Comparison of ENCODE assay signal across 17 mouse cellular contexts in genomic region chr8:116509247-116509646, GRCm38 (mm10). TPM values are rescaled to one million over a fixed set of nuclear protein-coding genes. Genes with fewer than 3 reads are reported as not detected.
"Had no signal": no experiment of that assay in that cellular context is flagged by ENCODE, and none has a peak within 500 bp of the region (broad histone marks: within the 10 kb centered on the region; RNA-seq: fewer than 3 reads in every experiment).

No protein-coding gene starts in this region.

- DNase-seq: kidney, adult 18-20 months; kidney, postnatal 4 days; liver; liver, embryonic 13.5 days; right cerebral cortex, adult 18-20 months; right cerebral cortex, postnatal 4 days; thymus, adult 18-20 months; thymus, postnatal 14 days had no signal

- H3K4me2 ChIP-seq: intestine, embryonic 15.5 days; limb, embryonic 12.5 days; liver, embryonic 13.5 days; midbrain, embryonic 13.5 days; neural tube, embryonic 15.5 days had no signal

- H3K4me3 ChIP-seq: intestine, embryonic 15.5 days; layer of hippocampus, adult 2 months; limb, embryonic 12.5 days; liver, embryonic 13.5 days; midbrain, embryonic 13.5 days; neural tube, embryonic 15.5 days had no signal

- H3K9ac ChIP-seq: intestine, embryonic 15.5 days; limb, embryonic 12.5 days; liver, embryonic 13.5 days; liver, postnatal 0 days; midbrain, embryonic 13.5 days; neural tube, embryonic 15.5 days had no signal

- H3K9me3 ChIP-seq: intestine, embryonic 15.5 days; limb, embryonic 12.5 days; liver, embryonic 13.5 days; midbrain, embryonic 13.5 days; neural tube, embryonic 15.5 days had no signal

- H3K4me1 ChIP-seq: liver, embryonic 13.5 days had no signal

- H3K27me3 ChIP-seq: intestine, embryonic 15.5 days; limb, embryonic 12.5 days; liver, embryonic 13.5 days; midbrain, embryonic 13.5 days; neural tube, embryonic 15.5 days had no signal

- H3K27ac ChIP-seq: intestine, embryonic 15.5 days; layer of hippocampus, adult 2 months; limb, embryonic 12.5 days; liver, embryonic 13.5 days; midbrain, embryonic 13.5 days; neural tube, embryonic 15.5 days had no signal

- ATAC-seq: intestine, embryonic 15.5 days; liver, postnatal 0 days; midbrain, embryonic 13.5 days had no signal

- H3K36me3 ChIP-seq: intestine, embryonic 15.5 days; limb, embryonic 12.5 days; liver, embryonic 13.5 days; midbrain, embryonic 13.5 days; neural tube, embryonic 15.5 days had no signal

RNA-seq across cellular contexts. Expression of gene Dynlrb2, which starts 4.5 kb away (rescaled TPM):
- total RNA-seq: megakaryocyte progenitor cell, adult 5-6 weeks had no signal
- polyA plus RNA-seq: intestine, embryonic 15.5 days; kidney, embryonic 14.5 days; limb, embryonic 12.5 days; liver, embryonic 13.5 days; liver, postnatal 0 days; spleen, adult 2 months had no signal
